Mouse (Mus musculus) C2C12 (cell line): ENCODE results near the gene Scn4b.

ENCODE experiments used
- CEBPB ChIP-seq: IDR thresholded peaks from one replicate; pipeline ENCODE4 v1.6.1; 2011; ENCODE audit warnings: low read depth, mild to moderate bottlenecking, control low read depth, moderate library complexity
- CTCF ChIP-seq: IDR thresholded peaks from one replicate; pipeline ENCODE4 v1.5.1; 2011; ENCODE audit not compliant: control insufficient read depth, insufficient read depth, insufficient read length
- MAX ChIP-seq: IDR thresholded peaks from one replicate; pipeline ENCODE4 v1.6.1; 2011; ENCODE audit warnings: mild to moderate bottlenecking, control low read depth
- USF1 ChIP-seq: IDR thresholded peaks from one replicate; pipeline ENCODE4 v1.6.1; 2011; ENCODE audit warnings: low read depth, mild to moderate bottlenecking, control low read depth, moderate library complexity

- TF ChIP-seq CTCF (no peak), MAX (no peak), USF1 (no peak), CEBPB (no peak)
Measured at GRCm38 (mm10) chr9:45153361-45153760, 15.2 kb downstream of the Scn4b start.
